Mouse (Mus musculus) liver, postnatal 0 days (tissue): ENCODE measurements around the gene Mamstr.

Experiments
- CTCF ChIP-seq: sonication (generic); IDR thresholded peaks from 2 replicates; pipeline ENCODE4 v1.5.1; 2016; ENCODE audit warnings: antibody characterized with exemption, low read depth
- EP300 ChIP-seq: IDR thresholded peaks from 2 replicates; pipeline ENCODE4 v1.6.1; 2016; ENCODE audit warnings: antibody characterized with exemption, low read depth, mild to moderate bottlenecking

DNA sequence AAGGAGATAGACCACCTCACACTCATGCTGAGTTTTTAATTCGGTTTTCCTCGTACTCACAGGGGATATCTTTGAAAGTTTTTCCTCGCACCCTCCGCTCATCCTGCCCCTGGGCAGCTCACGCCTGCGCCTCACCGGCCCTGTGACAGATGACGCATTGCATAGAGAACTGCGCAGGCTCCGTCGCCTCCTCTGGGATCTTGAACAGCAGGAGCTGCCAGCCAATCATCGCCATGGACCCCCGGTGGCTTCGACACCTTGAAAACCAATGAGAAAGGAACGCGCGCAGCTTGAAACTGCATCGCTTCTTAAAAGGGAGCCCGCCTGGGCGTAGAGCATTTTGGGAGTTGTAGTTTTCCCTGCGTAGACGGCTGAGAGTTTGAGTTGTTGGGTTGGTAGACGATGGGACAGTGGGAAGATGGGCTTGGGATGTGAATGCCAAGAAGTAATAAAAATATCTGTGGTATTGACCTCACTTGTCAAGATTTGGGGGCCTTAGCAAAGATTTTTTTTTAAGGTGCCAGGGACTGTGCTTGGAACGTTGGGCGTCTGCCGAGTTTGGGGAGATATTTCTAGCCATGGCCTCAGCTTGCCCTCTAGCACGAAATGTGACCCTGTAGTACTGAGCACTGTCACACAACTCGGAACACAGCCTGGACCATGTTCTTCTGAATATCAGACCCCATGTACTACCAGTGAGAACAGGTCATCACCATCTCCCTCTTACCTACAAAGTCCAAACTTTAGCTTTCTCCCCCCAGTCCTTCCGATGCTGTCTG is 965 bp upstream of the Mamstr start:
- no peak for TF ChIP-seq EP300
- TF ChIP-seq CTCF = no peak
